Mouse (Mus musculus) forebrain, embryonic 12.5 days (tissue): ENCODE results near the gene Olfr1450. TPM values are rescaled to one million over a fixed set of nuclear protein-coding genes. Genes with fewer than 3 reads are reported as not detected.
"Not testable (repeated sequence)": the region's sequence is repeated elsewhere in the genome, so short reads cannot be mapped to it uniquely, and the experiment has no call there.

ENCODE experiments used
- ATAC-seq: fragments of 200-750 bp; cut with Nextera tagmentation; 2 replicates; pipeline ENCODE4 v1.8.0; 2017; ENCODE audit warnings: moderate TSS enrichment; ENCODE audit not compliant: low FRiP score
- H3K27ac ChIP-seq: fragments of 300-500 bp; sonication (generic); 2 replicates; pipeline ENCODE4 v1.5.1; 2016; ENCODE audit warnings: mild to moderate bottlenecking
- H3K27me3 ChIP-seq: fragments of 300-500 bp; sonication (generic); 2 replicates; pipeline ENCODE4 v1.6.1; 2016; ENCODE audit warnings: mild to moderate bottlenecking
- H3K36me3 ChIP-seq: fragments of 300-500 bp; sonication (generic); replicated peaks from 2 replicates; pipeline ENCODE4 v1.6.1; 2016; ENCODE audit warnings: mild to moderate bottlenecking
- H3K4me1 ChIP-seq: fragments of 300-500 bp; sonication (generic); 2 replicates; pipeline ENCODE4 v1.6.1; 2016
- H3K4me2 ChIP-seq: fragments of 300-500 bp; sonication (generic); 2 replicates; pipeline ENCODE4 v1.6.1; 2016; ENCODE audit warnings: mild to moderate bottlenecking, moderate library complexity
- H3K4me3 ChIP-seq: fragments of 300-500 bp; sonication (generic); replicated peaks from 2 replicates; pipeline ENCODE4 v1.5.1; 2016; ENCODE audit warnings: mild to moderate bottlenecking
- H3K9ac ChIP-seq: fragments of 300-500 bp; sonication (generic); 2 replicates; pipeline ENCODE4 v1.6.1; 2016; ENCODE audit warnings: mild to moderate bottlenecking
- H3K9me3 ChIP-seq: fragments of 300-500 bp; sonication (generic); 2 replicates; pipeline ENCODE4 v1.6.1; 2016
- WGBS: fragments of 180-500 bp; shearing (Covaris S2); methylation state at CpG from one replicate; pipeline ENCODE4 v1.1.7; 2016; 5-methylcytosine and 5-hydroxymethylcytosine counted together
- polyA plus RNA-seq: library from polyadenylated mRNA; unstranded; fragments of >200 nt; fragmentation: Nextera tagmentation; extraction: Ambion mirVana; gene quantifications from 2 replicates; pipeline ENCODE4 v1.2.1, GENCODE M21; 2016

The Olfr1450 gene
- polyA plus RNA-seq, result not detected in 2 replicates

- no peak within 1 kb of the TSS for H3K27ac ChIP-seq
- H3K4me1 ChIP-seq, result no peaks in the 10 kb centered on the region
- H3K4me3 ChIP-seq, result no peak within 1 kb of the TSS
- H3K9ac ChIP-seq, result no peak within 1 kb of the TSS
- H3K4me2 ChIP-seq, result no peak within 1 kb of the TSS
- no peaks in the 10 kb centered on the region for H3K36me3 ChIP-seq
- ATAC-seq, result no peak
- WGBS, result 94% methylated on average over 1 of the region's 1 CpGs
- peaks cover 10% of the 10 kb centered on the region; the same call in 1 of the 2 replicates for H3K9me3 ChIP-seq
- H3K27me3 ChIP-seq, result no peaks in the 10 kb centered on the region
Measured at GRCm38 (mm10) chr19:12949958-12950357, at the start of gene Olfr1450. Olfr1450 (plus strand) TSS chr19:12950258.

GRCm38 (mm10) chr19:12903643-12904042, 46.4 kb upstream of the Olfr1450 start, which contains the start of gene Olfr1447:
Olfr1447 (minus strand) TSS chr19:12903743.
- no peak for ATAC-seq
- Histone ChIP-seq H3K9ac (no peak within 1 kb of the TSS), H3K36me3 (no peaks in the 10 kb centered on the region), H3K4me2 (no peak within 1 kb of the TSS), H3K27me3 (no peaks in the 10 kb centered on the region), H3K27ac (no peak within 1 kb of the TSS), H3K9me3 (0 out of 2 replicates have a peak, but pooled peaks cover 4% of the 10 kb centered on the region), H3K4me3 (no peak within 1 kb of the TSS), H3K4me1 (no peaks in the 10 kb centered on the region)
- 90% methylated on average over 1 of the region's 1 CpGs for WGBS

GRCm38 (mm10) chr19:12924319-12924718, 25.7 kb upstream of the Olfr1450 start, which contains the start of gene Olfr1448:
Olfr1448 (minus strand) TSS chr19:12924419.
- peaks cover 5% of the 10 kb centered on the region; the same call in 1 of the 2 replicates for H3K9me3 ChIP-seq
- H3K4me3 ChIP-seq, result no peak within 1 kb of the TSS
- ATAC-seq, result no peak
- H3K27ac ChIP-seq, result no peak within 1 kb of the TSS
- no peaks in the 10 kb centered on the region for H3K4me1 ChIP-seq
- no peaks in the 10 kb centered on the region for H3K27me3 ChIP-seq
- H3K9ac ChIP-seq, result no peak within 1 kb of the TSS
- no peaks in the 10 kb centered on the region for H3K36me3 ChIP-seq
- WGBS, result 69% methylated on average over 1 of the region's 1 CpGs
- no peak within 1 kb of the TSS for H3K4me2 ChIP-seq

GRCm38 (mm10) chr19:12930540-12930939, 19.5 kb upstream of the Olfr1450 start, which contains the start of gene Olfr1449:
Olfr1449 (plus strand) TSS chr19:12930840.
- no peak within 1 kb of the TSS for H3K27ac ChIP-seq
- no peak for ATAC-seq
- H3K27me3 ChIP-seq, result no peaks in the 10 kb centered on the region
- H3K4me1 ChIP-seq, result no peaks in the 10 kb centered on the region
- no peak within 1 kb of the TSS for H3K4me3 ChIP-seq
- peaks cover 15% of the 10 kb centered on the region for H3K9me3 ChIP-seq
- no peaks in the 10 kb centered on the region for H3K36me3 ChIP-seq
- no peak within 1 kb of the TSS for H3K4me2 ChIP-seq
- H3K9ac ChIP-seq, result no peak within 1 kb of the TSS

GRCm38 (mm10) chr19:12970082-12970481, 20.0 kb downstream of the Olfr1450 start:
- not testable (repeated sequence) for H3K4me1 ChIP-seq, H3K9ac ChIP-seq, H3K27ac ChIP-seq, H3K4me3 ChIP-seq, H3K36me3 ChIP-seq, H3K27me3 ChIP-seq, ATAC-seq, H3K4me2 ChIP-seq
- peaks cover 31% of the 10 kb centered on the region for H3K9me3 ChIP-seq
- WGBS, result 79% methylated on average over 5 of the region's 5 CpGs

GRCm38 (mm10) chr19:12992316-12992715, 42.3 kb downstream of the Olfr1450 start:
- not testable (repeated sequence) for H3K27ac ChIP-seq, H3K4me3 ChIP-seq, ATAC-seq, H3K9me3 ChIP-seq, H3K4me2 ChIP-seq, H3K4me1 ChIP-seq, H3K27me3 ChIP-seq, H3K36me3 ChIP-seq, H3K9ac ChIP-seq
- WGBS, result 91% methylated on average over 4 of the region's 4 CpGs

- peaks cover 13% of the 10 kb centered on the region; the same call in 1 of the 2 replicates for H3K9me3 ChIP-seq
- H3K9ac ChIP-seq, result no peak within 1 kb of the TSS
- no peak within 1 kb of the TSS for H3K27ac ChIP-seq
- H3K4me2 ChIP-seq, result no peak within 1 kb of the TSS
- no peaks in the 10 kb centered on the region for H3K27me3 ChIP-seq
- 66% methylated on average over 2 of the region's 2 CpGs for WGBS
- ATAC-seq, result no peak
- H3K4me1 ChIP-seq, result no peaks in the 10 kb centered on the region
- no peaks in the 10 kb centered on the region for H3K36me3 ChIP-seq
- no peak within 1 kb of the TSS for H3K4me3 ChIP-seq
Measured at GRCm38 (mm10) chr19:12994714-12995113, 44.7 kb downstream of the Olfr1450 start, which contains the start of gene Olfr1451. Olfr1451 (plus strand) TSS chr19:12995014.

Other genes starting within 250 kb of the Olfr1450 start
- gene Cntf, start 184.6 kb upstream of the Olfr1450 start, polyA plus RNA-seq, result 1.8 and 2.2 TPM in 2 replicates
- gene Zfp91, start 154.1 kb upstream of the Olfr1450 start, polyA plus RNA-seq, result 22.1 and 23.0 TPM in 2 replicates
- gene Lpxn, start 154.1 kb upstream of the Olfr1450 start, polyA plus RNA-seq, result 0.87 and 1.1 TPM in 2 replicates
- gene Gm5244, start 103.6 kb upstream of the Olfr1450 start, polyA plus RNA-seq, result not detected in 2 replicates
- not detected in 2 replicates for gene Olfr1444, start 93.0 kb upstream of the Olfr1450 start, polyA plus RNA-seq
- not detected in 2 replicates for gene Olfr1445, start 66.4 kb upstream of the Olfr1450 start, polyA plus RNA-seq
- gene Olfr1446, start 56.7 kb upstream of the Olfr1450 start, polyA plus RNA-seq, result not detected in 2 replicates
- not detected in 2 replicates for gene Olfr1447, start 46.5 kb upstream of the Olfr1450 start, polyA plus RNA-seq
- gene Olfr1448, start 25.8 kb upstream of the Olfr1450 start, polyA plus RNA-seq, result not detected in 2 replicates
- not detected in 2 replicates for gene Olfr1449, start 19.4 kb upstream of the Olfr1450 start, polyA plus RNA-seq
- gene Olfr1451, start 44.8 kb downstream of the Olfr1450 start, polyA plus RNA-seq, result not detected in 2 replicates
- gene Olfr1453, start 78.1 kb downstream of the Olfr1450 start, polyA plus RNA-seq, result not detected in 2 replicates
- gene Olfr1454, start 110.4 kb downstream of the Olfr1450 start, polyA plus RNA-seq, result not detected in 2 replicates
- gene Olfr1457, start 147.6 kb downstream of the Olfr1450 start, polyA plus RNA-seq, result not detected in 2 replicates
- not detected in 2 replicates for gene Olfr1458, start 156.5 kb downstream of the Olfr1450 start, polyA plus RNA-seq
- gene Olfr1459, start 199.3 kb downstream of the Olfr1450 start, polyA plus RNA-seq, result not detected in 2 replicates
- not detected in 2 replicates for gene Olfr1461, start 212.7 kb downstream of the Olfr1450 start, polyA plus RNA-seq
- not detected in 2 replicates for gene Olfr1462, start 235.5 kb downstream of the Olfr1450 start, polyA plus RNA-seq